Mouse (Mus musculus): Measurements from ENCODE around the gene Mal. TPM values are rescaled to one million over a fixed set of nuclear protein-coding genes. Genes with fewer than 3 reads are reported as not detected.

The Mal gene
- polyA plus RNA-seq, 1 experiment, result not detected

DNA sequence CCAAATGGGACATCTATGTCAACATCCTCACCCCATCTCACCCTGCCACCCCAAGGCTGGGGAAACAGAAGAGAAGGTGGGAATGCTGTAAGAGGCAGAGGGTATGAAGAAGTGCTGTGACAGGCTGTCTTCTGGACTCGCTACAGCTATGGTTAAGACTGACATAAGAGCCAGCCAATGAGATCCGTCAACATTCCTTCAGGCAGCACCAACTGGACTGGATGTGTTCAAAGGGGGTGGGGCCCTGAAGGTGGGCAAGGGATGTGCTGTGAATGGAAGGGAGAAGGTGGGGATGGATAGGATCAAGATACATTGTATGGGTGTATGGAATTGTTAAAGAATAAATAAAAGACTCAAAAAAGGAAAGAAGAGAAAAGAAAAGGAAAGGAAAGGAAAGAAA, 23.9 kb downstream of the Mal start:
- no peaks in the 10 kb centered on the region for H3K4me1 ChIP-seq (ENCODE audit: control insufficient read depth)
- no peak overlapping the region for H3K4me3 ChIP-seq (replicated peaks)
- H3K27me3 ChIP-seq (ENCODE audit: control insufficient read depth), result no peaks in the 10 kb centered on the region
- no peak for TF ChIP-seq GATA1 (IDR thresholded peaks at IDR 0.05; ENCODE audit: low read length)
- H3K36me3 ChIP-seq (ENCODE audit: control insufficient read depth), result no peaks in the 10 kb centered on the region
- no peaks in the 10 kb centered on the region for H3K9me3 ChIP-seq (ENCODE audit: control insufficient read depth, low read length)

DNA sequence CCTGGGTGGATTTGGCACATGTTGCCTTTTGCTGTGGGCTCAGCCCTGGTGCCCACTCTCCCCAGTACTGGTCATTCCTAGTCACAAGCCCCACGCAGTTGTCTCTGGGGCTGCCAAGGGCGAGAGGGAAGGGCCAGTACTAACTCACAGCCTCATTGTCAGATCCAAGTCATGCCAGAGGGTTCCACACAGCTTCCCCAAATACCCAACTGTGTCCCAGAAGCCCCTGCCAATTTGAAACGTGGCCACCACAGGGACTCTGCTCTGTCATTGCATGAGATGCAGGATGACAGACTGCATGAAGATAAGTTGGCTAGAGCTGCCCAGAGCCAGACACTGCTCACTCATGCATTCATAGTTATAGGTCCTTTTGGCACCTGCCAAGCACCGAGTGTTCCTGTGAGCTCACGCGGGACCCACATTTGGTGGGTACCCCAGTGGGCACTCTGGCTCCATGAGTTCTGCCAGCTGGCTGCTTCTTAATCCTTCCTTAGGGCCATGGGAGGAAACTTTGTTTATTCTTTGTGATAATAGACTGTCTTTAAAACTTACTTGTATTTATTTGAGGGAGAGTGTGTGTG, 28.4 kb downstream of the Mal start:
- no peaks in the 10 kb centered on the region for H3K4me1 ChIP-seq (ENCODE audit: control insufficient read depth)
- no peaks in the 10 kb centered on the region; the same call in 1 of the 2 replicates for H3K27me3 ChIP-seq (ENCODE audit: control insufficient read depth)
- H3K36me3 ChIP-seq (ENCODE audit: control insufficient read depth), result no peaks in the 10 kb centered on the region
- H3K9me3 ChIP-seq (ENCODE audit: control insufficient read depth, low read length), result no peaks in the 10 kb centered on the region
- no peak overlapping the region for H3K4me3 ChIP-seq (replicated peaks)
- TF ChIP-seq GATA1 (IDR thresholded peaks at IDR 0.05; ENCODE audit: low read length) (no peak), TAL1 (IDR thresholded peaks at IDR 0.05; ENCODE audit: low read length) (no peak)

DNA sequence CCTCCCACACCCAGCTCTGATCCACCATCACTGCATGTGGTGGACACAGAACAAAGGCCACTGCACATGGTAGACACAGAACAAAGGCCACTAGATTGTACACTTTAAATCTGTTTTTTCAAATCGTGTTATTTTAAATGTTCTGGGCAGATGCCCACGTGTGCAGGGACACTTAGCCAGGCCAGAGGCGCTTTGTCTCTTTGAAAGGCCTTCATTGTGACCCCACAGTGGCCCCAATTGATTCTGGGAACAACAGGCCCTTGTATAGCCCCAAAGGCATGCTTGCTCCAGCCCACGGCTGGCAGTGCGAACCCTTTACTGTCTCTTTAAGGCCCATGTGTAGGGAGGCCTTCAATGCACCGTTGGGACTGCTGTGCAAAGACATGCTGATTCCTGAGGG, 29.1 kb downstream of the Mal start:
- Histone ChIP-seq H3K36me3 (ENCODE audit: control insufficient read depth) (no peaks in the 10 kb centered on the region), H3K4me1 (ENCODE audit: control insufficient read depth) (no peaks in the 10 kb centered on the region), H3K9me3 (ENCODE audit: control insufficient read depth, low read length) (no peaks in the 10 kb centered on the region), H3K4me3 (replicated peaks) (no peak overlapping the region), H3K27me3 (ENCODE audit: control insufficient read depth) (no peaks in the 10 kb centered on the region; the same call in 1 of the 2 replicates)
- no peak for TF ChIP-seq GATA1 (IDR thresholded peaks at IDR 0.05; ENCODE audit: low read length)
- no peak for TF ChIP-seq TAL1 (IDR thresholded peaks at IDR 0.05; ENCODE audit: low read length)

DNA sequence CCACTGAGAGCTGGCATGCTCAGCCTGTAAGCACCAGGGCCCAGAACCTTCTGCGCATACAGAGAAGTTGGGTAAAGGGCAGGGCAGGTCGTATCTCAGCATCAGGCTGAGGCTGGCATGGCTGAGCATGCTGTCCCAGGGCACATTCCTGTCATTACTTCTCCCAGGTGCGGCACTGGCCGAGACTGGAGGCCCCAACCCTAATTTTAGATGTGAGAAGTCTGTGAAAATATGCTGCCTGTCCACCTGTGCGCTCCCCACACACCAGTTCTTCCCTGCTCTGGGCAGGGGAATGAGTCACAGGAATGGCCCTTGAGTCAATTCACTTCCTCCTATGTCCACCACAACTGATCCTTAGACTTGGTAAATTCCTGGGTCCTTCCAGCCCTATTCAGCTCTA, 30.8 kb downstream of the Mal start:
- no peak for TF ChIP-seq TAL1 (IDR thresholded peaks at IDR 0.05; ENCODE audit: low read length)
- no peak for TF ChIP-seq GATA1 (IDR thresholded peaks at IDR 0.05; ENCODE audit: low read length)
- Histone ChIP-seq H3K9me3 (ENCODE audit: control insufficient read depth, low read length) (no peaks in the 10 kb centered on the region), H3K4me3 (replicated peaks) (no peak overlapping the region), H3K27me3 (ENCODE audit: control insufficient read depth) (no peaks in the 10 kb centered on the region; the same call in 1 of the 2 replicates), H3K4me1 (ENCODE audit: control insufficient read depth) (no peaks in the 10 kb centered on the region), H3K36me3 (ENCODE audit: control insufficient read depth) (no peaks in the 10 kb centered on the region)

DNA sequence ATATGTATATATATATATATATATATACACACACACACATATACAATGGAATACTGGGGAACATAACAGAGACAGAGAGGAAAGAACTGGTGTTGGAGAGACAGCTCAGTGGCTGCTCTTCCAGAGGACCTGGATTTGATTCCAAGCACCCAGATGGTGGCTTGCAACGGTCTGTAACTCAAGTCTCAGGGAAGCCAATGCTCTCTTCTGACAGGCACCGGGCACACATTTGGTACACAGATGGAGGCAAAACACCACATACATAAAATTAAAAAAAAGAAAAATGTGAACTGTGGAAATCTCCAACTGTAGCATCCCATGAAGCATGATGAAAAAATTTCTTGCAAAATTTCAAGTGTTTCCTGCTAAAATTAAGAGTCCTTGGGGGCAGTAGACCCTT, 31.7 kb downstream of the Mal start:
- TF ChIP-seq TAL1 (IDR thresholded peaks at IDR 0.05; ENCODE audit: low read length), result no peak
- TF ChIP-seq GATA1 (IDR thresholded peaks at IDR 0.05; ENCODE audit: low read length), result no peak
- H3K9me3 ChIP-seq (ENCODE audit: control insufficient read depth, low read length), result no peaks in the 10 kb centered on the region
- no peak overlapping the region for H3K4me3 ChIP-seq (replicated peaks)
- H3K36me3 ChIP-seq (ENCODE audit: control insufficient read depth), result no peaks in the 10 kb centered on the region
- H3K4me1 ChIP-seq (ENCODE audit: control insufficient read depth), result no peaks in the 10 kb centered on the region
- H3K27me3 ChIP-seq (ENCODE audit: control insufficient read depth), result no peaks in the 10 kb centered on the region; the same call in 1 of the 2 replicates

DNA sequence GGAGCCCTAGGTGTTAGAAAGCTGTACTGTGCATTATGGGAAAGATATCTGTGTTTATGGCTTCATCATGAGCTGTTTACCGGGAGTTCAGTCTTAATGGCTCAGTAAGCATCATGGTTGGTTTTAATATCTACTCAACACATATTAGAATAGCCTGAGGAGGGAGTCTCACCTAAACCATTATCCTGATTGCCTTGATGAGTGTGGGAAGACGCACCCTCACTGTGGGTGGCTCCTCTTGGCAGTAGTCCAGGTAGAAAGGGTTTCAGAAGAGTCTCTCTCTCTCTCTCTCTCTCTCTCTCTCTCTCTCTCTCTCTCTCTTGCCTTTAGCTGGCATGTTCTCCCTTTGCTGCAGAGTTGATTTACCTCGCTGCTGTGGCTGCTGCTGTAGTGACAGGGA, 34.4 kb downstream of the Mal start:
- Histone ChIP-seq H3K36me3 (ENCODE audit: control insufficient read depth) (no peaks in the 10 kb centered on the region), H3K4me3 (replicated peaks) (no peak overlapping the region), H3K9me3 (ENCODE audit: control insufficient read depth, low read length) (no peaks in the 10 kb centered on the region), H3K27me3 (ENCODE audit: control insufficient read depth) (no peaks in the 10 kb centered on the region; the same call in 1 of the 2 replicates), H3K4me1 (ENCODE audit: control insufficient read depth) (no peaks in the 10 kb centered on the region)
- no peak for TF ChIP-seq TAL1 (IDR thresholded peaks at IDR 0.05; ENCODE audit: low read length)
- no peak for TF ChIP-seq GATA1 (IDR thresholded peaks at IDR 0.05; ENCODE audit: low read length)

DNA sequence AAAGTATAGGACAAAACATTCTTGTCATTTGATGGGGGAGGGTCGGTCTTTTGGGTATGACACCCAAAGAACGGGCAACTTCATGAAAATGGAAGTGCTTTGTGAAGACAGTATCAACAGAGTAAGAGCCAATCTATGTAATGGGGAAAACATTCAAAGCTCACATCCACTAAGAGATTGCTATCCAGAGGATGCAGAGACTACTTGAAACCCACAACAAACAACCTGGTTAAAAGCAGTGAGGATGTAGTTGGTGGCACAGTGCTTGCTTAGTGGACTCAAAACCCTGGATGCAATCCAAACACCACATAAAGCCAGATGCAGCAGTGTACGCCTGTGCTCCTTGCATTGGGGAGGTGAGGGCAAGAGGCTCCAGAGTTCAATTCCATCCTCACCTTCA, 37.2 kb downstream of the Mal start:
- H3K4me1 ChIP-seq (ENCODE audit: control insufficient read depth), result no peaks in the 10 kb centered on the region
- no peaks in the 10 kb centered on the region for H3K27me3 ChIP-seq (ENCODE audit: control insufficient read depth)
- H3K9me3 ChIP-seq (ENCODE audit: control insufficient read depth, low read length), result no peaks in the 10 kb centered on the region
- H3K36me3 ChIP-seq (ENCODE audit: control insufficient read depth), result no peaks in the 10 kb centered on the region
- TF ChIP-seq GATA1 (IDR thresholded peaks at IDR 0.05; ENCODE audit: low read length), result no peak
- TF ChIP-seq TAL1 (IDR thresholded peaks at IDR 0.05; ENCODE audit: low read length), result no peak
- H3K4me3 ChIP-seq (replicated peaks), result no peak overlapping the region

DNA sequence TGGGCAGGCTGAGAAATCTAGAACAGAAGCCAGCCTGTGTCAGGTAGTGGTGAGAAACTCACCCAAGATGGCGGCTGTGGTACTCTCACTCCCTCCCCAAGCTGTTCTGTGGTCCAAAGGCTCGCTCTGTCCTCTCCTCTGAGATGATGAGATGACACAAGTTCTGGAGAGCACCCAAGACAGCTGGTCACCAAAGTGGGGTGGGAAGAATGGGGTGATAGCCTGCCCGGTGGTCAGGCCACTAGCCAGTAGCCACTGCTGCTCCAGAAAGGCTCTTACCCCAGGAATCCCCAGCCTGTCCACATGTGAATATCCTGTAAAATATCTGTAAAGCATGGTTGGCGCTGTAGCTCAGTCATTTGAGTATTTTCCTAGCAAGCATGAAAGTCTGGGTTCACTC, 44.2 kb downstream of the Mal start:
- TF ChIP-seq TAL1 (IDR thresholded peaks at IDR 0.05; ENCODE audit: low read length) (no peak), GATA1 (IDR thresholded peaks at IDR 0.05; ENCODE audit: low read length) (no peak)
- no peaks in the 10 kb centered on the region for H3K27me3 ChIP-seq (ENCODE audit: control insufficient read depth)
- no peak overlapping the region for H3K4me3 ChIP-seq (replicated peaks)
- H3K36me3 ChIP-seq (ENCODE audit: control insufficient read depth), result no peaks in the 10 kb centered on the region
- no peaks in the 10 kb centered on the region for H3K4me1 ChIP-seq (ENCODE audit: control insufficient read depth)
- H3K9me3 ChIP-seq (ENCODE audit: control insufficient read depth, low read length), result no peaks in the 10 kb centered on the region

DNA sequence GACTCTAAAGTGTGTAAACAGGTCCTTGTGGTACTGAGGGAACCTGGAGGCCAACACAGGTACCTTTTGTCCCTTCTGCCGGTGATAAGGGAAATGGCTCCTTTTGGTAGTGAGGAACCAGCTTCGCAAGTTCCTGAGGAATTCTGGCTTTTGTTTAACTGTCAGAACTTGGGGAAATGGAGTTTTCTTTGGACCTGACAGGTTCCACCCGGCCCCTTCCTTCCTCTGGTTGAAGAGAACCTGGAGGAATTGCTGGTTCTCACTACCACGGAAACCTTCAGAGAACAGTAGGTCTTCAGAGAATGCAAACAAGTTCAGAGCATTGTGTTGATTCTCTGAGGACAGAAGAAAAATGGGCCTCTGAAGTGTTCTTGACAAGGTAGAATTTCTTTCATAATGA, 45.1 kb downstream of the Mal start:
- peaks cover 2% of the 10 kb centered on the region for H3K36me3 ChIP-seq (ENCODE audit: control insufficient read depth)
- H3K4me3 ChIP-seq (replicated peaks), result no peak overlapping the region
- H3K4me1 ChIP-seq (ENCODE audit: control insufficient read depth), result no peaks in the 10 kb centered on the region
- TF ChIP-seq TAL1 (IDR thresholded peaks at IDR 0.05; ENCODE audit: low read length) (no peak), GATA1 (IDR thresholded peaks at IDR 0.05; ENCODE audit: low read length) (no peak)
- no peaks in the 10 kb centered on the region for H3K27me3 ChIP-seq (ENCODE audit: control insufficient read depth)
- H3K9me3 ChIP-seq (ENCODE audit: control insufficient read depth, low read length), result no peaks in the 10 kb centered on the region

DNA sequence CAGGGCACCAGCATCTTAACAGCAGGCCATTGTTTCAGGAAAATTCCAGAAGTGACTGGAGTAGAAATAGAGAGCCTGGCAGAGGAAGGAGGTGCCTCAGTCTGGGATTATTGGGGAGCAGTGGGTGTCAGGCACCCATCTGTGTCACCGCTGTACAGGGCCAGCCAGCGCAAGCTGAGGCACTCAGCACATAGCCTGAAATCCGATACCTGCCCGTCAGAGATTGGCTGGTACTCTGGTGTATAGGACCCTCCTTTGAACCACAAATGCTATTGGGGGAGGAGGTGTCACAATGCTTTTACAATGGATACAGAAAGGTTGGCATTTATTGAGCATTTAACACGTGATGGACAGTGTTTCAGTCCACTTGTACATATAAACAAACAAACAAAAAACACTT, 47.5 kb downstream of the Mal start:
- no peak for TF ChIP-seq GATA1 (IDR thresholded peaks at IDR 0.05; ENCODE audit: low read length)
- no peak for TF ChIP-seq TAL1 (IDR thresholded peaks at IDR 0.05; ENCODE audit: low read length)
- H3K4me1 ChIP-seq (ENCODE audit: control insufficient read depth), result no peaks in the 10 kb centered on the region
- H3K27me3 ChIP-seq (ENCODE audit: control insufficient read depth), result no peaks in the 10 kb centered on the region
- no peak overlapping the region for H3K4me3 ChIP-seq (replicated peaks)
- no peaks in the 10 kb centered on the region for H3K9me3 ChIP-seq (ENCODE audit: control insufficient read depth, low read length)
- peaks cover 24% of the 10 kb centered on the region for H3K36me3 ChIP-seq (ENCODE audit: control insufficient read depth)

All from erythroblast, embryonic 14.5 days (primary cell).